Comparison of ENCODE assay signal across 30 mouse cellular contexts in genomic region chr2:36157461-36157860, GRCm38 (mm10). TPM values are rescaled to one million over a fixed set of nuclear protein-coding genes. Genes with fewer than 3 reads are reported as not detected.
DNase-seq lines count a peak whose midpoint lies in the region; ATAC-seq lines count a peak whose summit lies in the region.
"Had no signal": no experiment of that assay in that cellular context is flagged by ENCODE, and none has a peak within 500 bp of the region (broad histone marks: within the 10 kb centered on the region; RNA-seq: fewer than 3 reads in every experiment).

No protein-coding gene starts in this region.

- ATAC-seq in megakaryocyte progenitor cell, adult 5-6 weeks (replicated peaks; ENCODE audit: poor library complexity) = no peak
- ATAC-seq: forebrain, embryonic 15.5 days; liver, embryonic 12.5 days; liver, postnatal 0 days; midbrain, embryonic 13.5 days; Patski had no signal

- DNase-seq in CD4-positive, CD25-positive, alpha-beta regulatory T cell, adult 2 months (ENCODE audit: low read depth, low spot score) = peak; percentile 44
- peak; percentile 26 for DNase-seq in T-cell, adult 2 months (ENCODE audit: low spot score)
- peak; percentile 7 for DNase-seq in limb, embryonic 10.5 days (ENCODE audit: low spot score)
- peak; percentile 5 to 12 for DNase-seq in thymus, postnatal 36 days
- no peak for DNase-seq in right cerebral cortex, postnatal 14 days
- no peak for DNase-seq in adrenal gland, adult 8-10 months
- DNase-seq: cerebellum, adult 11 months; cerebellum, adult 9-10 months; embryo, embryonic 11 days; gastrocnemius, postnatal 25 days; heart, adult 2 months; heart, postnatal 4 days; kidney, adult 11 months; kidney, postnatal 25 days; liver, postnatal 0 days; lung, postnatal 4 days had no signal

- H3K9me3 ChIP-seq in limb, embryonic 10.5 days (replicated peaks) = no peaks in the 10 kb centered on the region
- H3K9me3 ChIP-seq: embryonic facial prominence, embryonic 13.5 days; forebrain, embryonic 10.5 days; forebrain, embryonic 15.5 days; heart, embryonic 12.5 days; hindbrain, embryonic 13.5 days; liver, embryonic 12.5 days; midbrain, embryonic 13.5 days; stomach, embryonic 15.5 days had no signal

- no peaks in the 10 kb centered on the region for H3K27me3 ChIP-seq in limb, embryonic 10.5 days (ENCODE audit: low read depth, poor library complexity, severe bottlenecking)
- H3K27me3 ChIP-seq: embryonic facial prominence, embryonic 13.5 days; forebrain, embryonic 15.5 days; heart, embryonic 12.5 days; hindbrain, embryonic 13.5 days; liver, embryonic 12.5 days; midbrain, embryonic 13.5 days; Patski; stomach, embryonic 15.5 days had no signal

- H3K4me3 ChIP-seq in limb, embryonic 10.5 days = no peak overlapping the region
- H3K4me3 ChIP-seq: embryonic facial prominence, embryonic 13.5 days; forebrain, embryonic 10.5 days; forebrain, embryonic 15.5 days; heart, adult 2 months; heart, embryonic 12.5 days; hindbrain, embryonic 13.5 days; layer of hippocampus, adult 2 months; left cerebral cortex, adult 2 months; liver, embryonic 12.5 days; midbrain, embryonic 13.5 days; stomach, embryonic 15.5 days had no signal

- 84% methylated on average over 1 of the region's 1 CpGs for WGBS in limb, embryonic 10.5 days

- peaks cover 39% of the 10 kb centered on the region for H3K36me3 ChIP-seq in limb, embryonic 10.5 days
- H3K36me3 ChIP-seq: stomach, embryonic 15.5 days had no signal

- H3K27ac ChIP-seq in limb, embryonic 10.5 days = no peak overlapping the region
- H3K27ac ChIP-seq: embryonic facial prominence, embryonic 13.5 days; forebrain, embryonic 10.5 days; forebrain, embryonic 15.5 days; heart, adult 2 months; hindbrain, embryonic 13.5 days; layer of hippocampus, adult 2 months; left cerebral cortex, adult 2 months; liver, embryonic 12.5 days; midbrain, embryonic 13.5 days had no signal

- H3K4me1 ChIP-seq in limb, embryonic 10.5 days = peaks cover 15% of the 10 kb centered on the region
- H3K4me1 ChIP-seq: forebrain, embryonic 10.5 days; forebrain, embryonic 15.5 days; heart, embryonic 12.5 days; hindbrain, embryonic 13.5 days; liver, embryonic 12.5 days; midbrain, embryonic 13.5 days had no signal

RNA-seq across cellular contexts. Expression of gene Rbm18, which starts 20.9 kb away (rescaled TPM):
- 74.4 and 85.3 TPM in 2 replicates for polyA plus RNA-seq in limb, embryonic 10.5 days (2016; fragmentation: Nextera tagmentation; extraction: Ambion mirVana)
- total RNA-seq in megakaryocyte progenitor cell, adult 5-6 weeks (2015) = 32.7 and 34.3 TPM in 2 replicates
- 21.0 and 22.2 TPM in 2 replicates for total RNA-seq in megakaryocyte progenitor cell, adult 5-6 weeks (2017)
- total RNA-seq in adrenal gland, adult 8-10 months (2022) = 10 to 100 TPM; 26.7 to 32.6 (median 29.8) TPM

RNA-seq across cellular contexts. Expression of gene Mrrf, which starts 21.3 kb away (rescaled TPM):
- polyA plus RNA-seq in limb, embryonic 10.5 days (2016; fragmentation: Nextera tagmentation; extraction: Ambion mirVana) = 23.0 and 27.1 TPM in 2 replicates
- total RNA-seq in megakaryocyte progenitor cell, adult 5-6 weeks (2015) = 21.4 and 21.6 TPM in 2 replicates
- total RNA-seq in megakaryocyte progenitor cell, adult 5-6 weeks (2017) = 23.5 and 24.4 TPM in 2 replicates
- 10 to 100 TPM; 22.1 to 29.7 (median 26.0) TPM for total RNA-seq in adrenal gland, adult 8-10 months (2022)

RNA-seq across cellular contexts. Expression of gene Lhx6, which starts 52.3 kb away (rescaled TPM):
- polyA plus RNA-seq in limb, embryonic 10.5 days (2016; fragmentation: Nextera tagmentation; extraction: Ambion mirVana) = 0.94 and 1.0 TPM in 2 replicates
- total RNA-seq in megakaryocyte progenitor cell, adult 5-6 weeks (2015) = not detected in 2 replicates
- total RNA-seq in megakaryocyte progenitor cell, adult 5-6 weeks (2017) = not detected in 2 replicates
- total RNA-seq in adrenal gland, adult 8-10 months (2022) = 1 to 10 TPM in 2 of 4 experiments, under 1 TPM in 2; 0.49 to 2.2 (median 1.2) TPM
- total RNA-seq: megakaryocyte-erythroid progenitor cell, adult 5-6 weeks had no signal
- polyA plus RNA-seq: neural tube, embryonic 14.5 days had no signal

Comparison
In these comparisons a context has a peak if more than half of its experiments do, and no peak if none do; other contexts are left out.
1. DNase-seq: peak in CD4-positive, CD25-positive, alpha-beta regulatory T cell, adult 2 months (single experiment), T-cell, adult 2 months (single experiment), limb, embryonic 10.5 days (single experiment) and thymus, postnatal 36 days (2 of 2); none in right cerebral cortex, postnatal 14 days (single experiment) and adrenal gland, adult 8-10 months (single experiment).